Mouse (Mus musculus) gastrocnemius, adult 2 months (tissue): ENCODE measurements around the gene Hydin. TPM values are rescaled to one million over a fixed set of nuclear protein-coding genes. Genes with fewer than 3 reads are reported as not detected.
"Not testable (repeated sequence)": the region's sequence is repeated elsewhere in the genome, so short reads cannot be mapped to it uniquely, and the experiment has no call there.

Experiments used
- DNase-seq: peaks from one replicate; pipeline ENCODE4 v3.0.0; 2022
- H3K27ac ChIP-seq: fragments of 200-600 bp; 2 replicates; pipeline ENCODE4 v1.8.1; 2022; ENCODE audit warnings: mild to moderate bottlenecking
- H3K4me3 ChIP-seq: fragments of 200-600 bp; 2 replicates; pipeline ENCODE4 v1.8.1; 2022; ENCODE audit warnings: mild to moderate bottlenecking, moderate library complexity
- CTCF ChIP-seq: fragments of 200-600 bp; IDR thresholded peaks from 2 replicates; pipeline ENCODE4 v1.8.1; 2022; ENCODE audit warnings: antibody characterized with exemption, mild to moderate bottlenecking, moderate library complexity
- intact Hi-C: fragments of 180-260 bp; cut with DNase I; formaldehyde crosslinking; loops from one replicate; pipeline ENCODE4 v1.15.1; 2025
- total RNA-seq, 2 experiments: library from RNA; stranded (reverse); gene quantifications; 2 replicates each; pipeline ENCODE4 v1.2.3; 2021

Hydin gene
- total RNA-seq, 2 experiments from 2014 or later: 0.03 to 0.06 TPM

DNA sequence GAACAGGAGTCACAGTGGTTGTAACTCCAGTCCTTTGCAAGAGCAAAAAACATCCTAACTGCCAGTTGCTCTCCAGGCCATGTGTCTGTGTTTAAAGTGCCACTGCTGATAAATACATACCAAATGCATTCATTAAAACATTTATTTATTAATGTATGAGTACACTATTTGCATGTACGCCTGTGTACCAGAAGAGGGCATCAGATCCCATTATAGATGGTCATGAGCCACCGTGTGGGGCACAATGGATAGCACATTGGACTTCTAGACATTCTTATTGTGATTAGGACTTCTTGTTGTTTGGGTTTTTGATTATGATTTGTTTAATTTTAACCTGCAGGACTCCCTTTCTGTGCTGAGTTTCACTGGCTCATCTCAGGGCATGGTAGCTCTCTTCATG is 6.6 kb downstream of the Hydin start:
- TF ChIP-seq CTCF: peak; percentile 8; the same call in 1 of the 2 replicates
- no peak for DNase-seq
- Histone ChIP-seq H3K4me3 (no peak overlapping the region), H3K27ac (no peak overlapping the region)
- intact Hi-C loops: no loop called here

DNA sequence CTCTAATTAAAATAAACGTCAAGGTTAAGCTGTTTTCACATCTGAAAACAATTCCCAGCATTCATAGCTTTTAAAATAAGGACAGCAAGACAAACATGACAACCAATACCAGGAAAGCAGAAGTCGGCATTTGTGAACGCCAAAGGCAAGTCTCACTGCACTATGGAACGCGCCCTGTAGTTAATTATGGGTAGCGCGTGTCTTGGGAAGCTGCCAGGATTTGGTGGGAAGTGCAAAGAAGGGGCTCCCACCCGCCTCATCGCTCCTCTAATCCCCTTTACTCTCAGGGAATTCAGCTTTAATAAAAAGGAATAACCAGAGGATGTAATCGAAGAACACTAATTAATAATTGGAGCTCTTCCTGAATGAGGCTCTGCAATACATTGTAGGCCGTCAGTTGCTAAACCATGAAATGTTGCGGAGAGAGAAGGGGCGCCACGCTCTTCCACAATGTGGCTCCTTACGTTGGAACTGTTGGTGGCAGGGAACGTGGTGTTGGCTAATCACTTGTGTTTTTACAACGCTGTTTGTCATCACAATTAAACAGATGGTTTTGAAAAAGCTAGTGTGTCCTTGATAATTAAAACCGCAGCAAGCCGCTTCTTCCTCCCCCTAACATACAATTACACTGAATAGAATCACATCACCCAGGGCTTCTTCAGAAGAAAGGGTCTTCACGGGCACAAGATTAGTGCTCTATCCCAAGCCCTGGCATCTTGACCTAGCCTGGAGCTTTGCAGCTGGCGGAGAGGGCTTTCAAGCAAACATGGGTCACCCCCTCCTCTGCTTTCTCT is 8.9 kb downstream of the Hydin start:
- Histone ChIP-seq H3K27ac (no peak overlapping the region), H3K4me3 (no peak overlapping the region)
- no peak for TF ChIP-seq CTCF
- no peak for DNase-seq
- intact Hi-C loops: no loop called here

DNA sequence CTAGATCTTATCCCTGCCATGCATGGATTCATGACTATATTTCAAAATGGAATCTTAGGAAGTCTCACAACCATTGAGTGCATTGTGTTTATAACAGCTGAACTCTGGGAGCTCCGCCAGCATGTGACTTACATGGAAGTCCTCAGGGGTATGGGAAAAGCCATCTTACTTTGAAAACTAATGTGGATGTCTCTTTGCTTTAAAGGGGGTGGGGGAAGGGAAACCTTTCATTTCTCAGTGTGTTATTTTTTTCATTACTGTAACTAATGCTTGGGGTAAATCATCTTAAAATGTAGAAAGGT is 9.4 kb downstream of the Hydin start:
- no peak overlapping the region for H3K4me3 ChIP-seq
- intact Hi-C loops: no loop called here
- DNase-seq: no peak
- H3K27ac ChIP-seq: no peak overlapping the region
- TF ChIP-seq CTCF: no peak

DNA sequence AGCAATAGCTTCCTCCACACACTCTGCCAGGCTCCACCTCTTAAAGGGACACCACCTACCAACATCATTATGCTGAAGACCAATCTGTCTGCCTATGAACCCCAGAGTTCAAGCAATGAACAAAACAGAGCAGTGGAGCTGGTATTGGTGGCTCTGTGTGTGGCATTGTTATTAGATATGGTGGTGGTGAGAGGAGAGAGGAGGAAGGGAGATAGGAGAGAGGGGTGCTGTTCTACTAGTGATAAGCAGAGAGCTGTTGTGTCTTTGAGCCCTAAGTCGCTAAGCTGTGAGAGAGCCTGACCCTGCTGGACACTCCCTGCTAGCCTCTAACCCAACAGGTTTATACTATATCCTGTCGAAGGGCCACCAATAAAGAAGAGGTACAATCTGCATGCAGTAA is 45.9 kb downstream of the Hydin start:
- intact Hi-C loops: no loop called here

DNA sequence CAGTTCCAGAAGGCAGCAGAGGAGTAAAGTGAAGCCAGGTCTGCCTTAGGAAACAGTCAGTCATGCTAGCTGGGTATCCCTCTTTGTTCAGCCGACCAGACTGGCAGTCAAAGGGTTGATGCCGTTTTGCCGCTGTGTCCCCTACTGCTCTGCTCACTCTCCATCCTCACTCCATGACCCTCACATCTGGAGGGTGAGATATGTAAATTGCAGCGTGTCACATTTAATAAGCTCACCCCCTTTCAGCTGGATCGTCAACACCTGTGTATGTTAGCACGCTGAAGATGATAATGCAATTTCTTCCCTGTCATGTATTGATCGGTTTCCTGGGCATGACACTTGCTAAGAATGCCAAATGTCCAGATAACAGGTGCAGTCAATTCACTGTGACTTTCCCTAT is 49.0 kb downstream of the Hydin start:
- Histone ChIP-seq H3K27ac (no peak overlapping the region), H3K4me3 (no peak overlapping the region)
- TF ChIP-seq CTCF: no peak
- intact Hi-C loops: no loop called here
- DNase-seq: no peak

More for the DNA sequence above, 45.9 kb downstream of the Hydin start:
- no peak for TF ChIP-seq CTCF
- no peak overlapping the region for H3K27ac ChIP-seq
- no peak for DNase-seq
- H3K4me3 ChIP-seq: no peak overlapping the region

DNA sequence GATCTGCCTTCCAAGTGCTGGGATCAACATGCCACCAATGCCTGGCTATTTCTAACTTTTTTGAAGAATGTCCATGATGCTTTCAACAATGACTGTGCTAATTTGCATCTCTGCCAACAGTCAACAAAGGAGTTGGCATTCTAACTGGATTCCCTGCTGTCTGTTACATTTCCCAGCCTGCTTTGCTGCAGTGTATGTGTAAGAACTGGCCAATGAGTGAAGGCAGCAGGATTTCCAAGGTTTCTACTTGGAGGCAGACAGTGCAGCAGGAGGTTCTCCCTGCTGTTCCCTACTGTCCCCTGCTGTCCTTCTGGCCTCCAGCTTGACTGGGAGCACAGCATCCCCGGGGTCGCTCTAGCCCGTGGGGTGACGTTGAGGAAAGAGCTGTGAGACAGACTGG is 52.8 kb downstream of the Hydin start:
- Histone ChIP-seq H3K4me3 (no peak overlapping the region), H3K27ac (no peak overlapping the region)
- DNase-seq: no peak
- intact Hi-C loops: no loop called here
- no peak for TF ChIP-seq CTCF

DNA sequence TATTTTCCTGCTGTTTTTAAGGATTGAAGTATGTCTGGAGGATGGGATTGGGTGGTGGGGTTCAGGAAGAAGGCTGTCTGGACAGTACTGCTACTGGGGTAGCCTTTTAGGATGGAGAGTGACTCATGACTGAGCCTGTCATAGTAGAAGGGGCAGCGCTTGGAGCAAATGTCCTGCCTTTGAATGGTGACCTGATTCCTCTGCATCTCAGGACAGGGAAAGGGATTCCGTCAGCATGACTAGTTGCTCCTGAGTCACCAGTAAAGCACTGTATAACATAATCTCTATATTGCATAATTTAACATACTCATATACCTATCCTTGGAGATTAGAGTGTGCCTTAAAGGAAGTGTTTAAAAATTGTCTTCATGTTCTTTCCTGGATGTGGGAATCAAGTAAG is 54.7 kb downstream of the Hydin start:
- no peak for TF ChIP-seq CTCF
- intact Hi-C loops: no loop called here
- Histone ChIP-seq H3K4me3 (peak overlapping the region; percentile 61), H3K27ac (no peak overlapping the region)
- no peak for DNase-seq

DNA sequence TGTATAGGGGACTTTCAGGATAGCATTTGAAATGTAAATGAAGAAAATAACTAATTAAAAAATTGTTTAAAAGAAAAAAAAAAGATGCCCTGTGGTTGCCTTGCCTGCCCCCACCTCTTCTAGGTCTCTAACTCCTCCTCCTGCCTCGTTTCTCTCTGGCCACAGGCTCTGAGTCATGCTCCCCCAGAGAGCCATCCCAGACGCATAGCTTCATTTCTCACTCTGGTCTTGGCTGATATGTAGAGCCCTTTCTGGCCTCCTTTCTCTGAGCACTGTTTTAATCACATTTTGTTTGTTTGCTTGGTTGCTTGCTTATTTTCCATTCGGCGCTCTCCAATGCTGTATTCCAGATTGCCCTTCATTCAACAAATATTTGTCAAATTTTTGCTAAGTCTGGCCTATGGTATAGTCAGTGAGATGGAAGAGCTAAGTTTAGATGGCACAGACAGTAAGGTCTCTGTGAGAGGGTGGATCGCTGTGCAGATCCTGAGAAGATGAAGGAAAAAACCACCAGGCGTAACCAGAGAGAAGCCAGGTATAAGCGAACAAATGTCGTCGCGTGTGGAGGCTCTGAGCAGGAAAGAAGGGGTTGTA is 57.3 kb downstream of the Hydin start:
- intact Hi-C loops: no loop called here
- Histone ChIP-seq H3K4me3 (no peak overlapping the region), H3K27ac (no peak overlapping the region)
- DNase-seq: peak; percentile 29
- no peak for TF ChIP-seq CTCF

DNA sequence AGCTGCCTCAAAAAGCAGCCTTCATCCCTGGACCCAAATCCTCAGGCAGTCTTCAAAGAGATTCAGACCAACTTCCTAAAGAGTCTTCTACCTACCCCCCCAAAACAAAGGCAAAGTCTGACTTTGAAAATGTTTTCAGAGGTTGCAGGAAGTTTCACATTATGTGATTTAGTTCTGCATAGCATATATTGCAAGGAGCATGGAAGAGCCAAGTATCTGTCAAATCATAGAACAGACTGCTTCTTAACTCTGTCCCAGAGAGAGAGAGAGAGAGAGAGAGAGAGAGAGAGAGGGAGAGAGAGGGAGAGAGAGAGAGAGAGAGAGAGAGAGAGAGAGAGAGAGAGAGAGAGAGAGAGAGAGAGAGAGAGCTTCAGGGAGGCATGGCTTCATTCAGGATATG is 60.3 kb downstream of the Hydin start:
- intact Hi-C loops, DNase-seq: not testable (repeated sequence)

DNA sequence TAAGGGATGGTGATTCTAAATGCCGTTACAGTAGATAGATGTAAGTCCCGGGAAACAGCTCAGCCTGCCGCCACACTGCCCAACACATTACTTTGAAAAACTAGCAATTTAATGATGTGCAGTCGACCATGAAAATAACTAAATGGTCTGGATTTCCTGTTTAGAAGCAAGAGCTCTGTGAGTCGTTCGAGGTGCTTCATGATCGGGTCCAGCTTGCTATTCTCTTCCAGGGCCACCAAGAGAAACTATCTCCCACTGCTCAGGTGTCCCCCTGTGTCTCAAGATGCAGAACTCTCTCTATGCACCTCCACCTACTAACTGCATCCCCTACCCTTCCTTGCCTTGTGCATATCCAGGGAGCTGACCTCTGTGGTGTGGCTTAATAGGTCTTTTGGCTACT is 66.6 kb downstream of the Hydin start:
- intact Hi-C loops: no loop called here
- Histone ChIP-seq H3K4me3 (no peak overlapping the region), H3K27ac (no peak overlapping the region)
- no peak for DNase-seq
- no peak for TF ChIP-seq CTCF

More for the DNA sequence above, 60.3 kb downstream of the Hydin start:
- not testable (repeated sequence) for H3K4me3 ChIP-seq, H3K27ac ChIP-seq

DNA sequence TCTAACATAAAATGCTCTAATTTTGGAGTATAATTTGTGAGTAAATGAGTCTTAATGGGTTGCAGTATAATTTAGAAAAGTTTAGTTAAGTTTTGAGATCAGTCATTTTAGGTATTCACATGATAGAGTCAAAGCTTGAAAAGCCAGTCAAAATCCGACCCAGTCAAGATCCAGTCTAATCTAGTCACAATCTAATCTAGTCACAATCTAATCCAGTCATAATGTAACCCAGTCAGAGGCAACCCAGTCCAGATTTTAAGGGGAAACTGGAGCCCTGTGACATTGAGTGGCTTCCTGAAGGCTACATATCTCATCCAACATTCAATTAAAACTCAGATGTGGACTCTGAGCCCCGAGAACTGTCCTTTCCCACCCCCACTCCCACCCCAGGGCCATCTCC is 72.7 kb downstream of the Hydin start:
- DNase-seq: no peak
- intact Hi-C loops: no loop called here
- Histone ChIP-seq H3K27ac (no peak overlapping the region), H3K4me3 (no peak overlapping the region)
- no peak for TF ChIP-seq CTCF

DNA sequence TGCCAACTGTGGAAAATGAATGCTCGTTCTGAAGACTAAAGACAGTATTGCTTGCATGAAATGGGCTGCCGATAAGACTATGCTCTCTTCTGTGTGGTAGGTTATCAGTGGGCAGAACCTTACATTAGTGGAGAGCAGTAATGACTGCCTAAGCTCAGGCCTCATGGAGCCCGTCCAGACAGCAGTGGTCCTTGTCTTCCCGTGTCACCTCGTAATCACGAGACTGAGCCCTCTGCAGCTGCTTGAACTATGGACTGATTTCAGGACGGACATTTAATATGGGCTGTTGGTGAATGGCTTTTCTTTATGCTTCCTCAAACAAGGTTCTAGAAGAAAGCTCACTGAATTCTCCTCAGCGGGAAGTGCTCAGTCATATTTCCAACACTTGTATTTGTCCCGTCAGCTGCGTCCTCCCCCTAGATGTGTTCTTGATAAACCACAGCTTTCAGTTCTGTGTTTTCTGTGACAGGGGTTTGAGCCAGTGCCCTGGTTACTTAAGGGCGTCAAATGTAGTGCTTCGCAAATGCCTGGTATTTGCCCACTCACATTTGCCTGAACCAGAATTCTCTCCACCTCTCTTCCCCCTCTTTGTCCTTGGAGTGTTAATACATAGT is 73.4 kb downstream of the Hydin start:
- no peak for DNase-seq
- intact Hi-C loops: no loop called here
- no peak for TF ChIP-seq CTCF
- no peak overlapping the region for H3K27ac ChIP-seq
- H3K4me3 ChIP-seq: no peak overlapping the region

DNA sequence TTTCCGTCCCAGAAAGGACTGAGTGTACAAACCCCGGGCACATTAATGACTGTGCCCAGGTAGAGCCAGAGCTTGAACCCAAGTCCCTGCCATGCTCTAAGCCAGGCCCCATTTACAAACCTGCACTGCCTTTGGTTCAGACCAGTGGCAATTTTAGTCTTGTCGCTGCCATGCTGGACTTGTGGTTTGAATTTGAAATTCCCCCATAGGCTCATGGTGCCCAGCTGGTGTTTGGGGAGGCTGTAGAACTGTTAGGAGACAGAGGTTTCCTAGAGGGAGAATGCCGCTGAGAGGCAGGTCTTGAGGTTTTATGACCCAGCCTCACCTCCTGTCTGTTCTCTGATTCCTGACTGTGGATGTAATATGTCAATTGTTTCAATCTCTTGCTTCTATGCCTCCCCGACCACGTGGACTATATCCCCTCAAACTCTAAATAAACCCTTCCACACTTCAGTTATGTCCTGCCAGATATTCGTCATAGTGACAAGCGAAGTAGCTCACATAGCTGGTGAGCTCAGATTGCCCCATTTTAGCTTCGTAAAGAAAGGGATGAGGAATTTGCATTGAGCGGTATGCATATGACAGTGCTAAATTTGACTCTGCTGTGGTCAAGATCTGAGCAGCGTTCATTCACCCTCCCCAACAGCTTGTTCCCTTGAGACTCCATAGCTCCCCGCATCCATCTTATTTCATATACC is 79.1 kb downstream of the Hydin start:
- no peak for TF ChIP-seq CTCF
- no peak for DNase-seq
- no peak overlapping the region for H3K27ac ChIP-seq
- H3K4me3 ChIP-seq: no peak overlapping the region
- intact Hi-C loops: no loop called here
